Mouse (Mus musculus) embryonic facial prominence, embryonic 14.5 days (tissue): Measurements from ENCODE around the gene Ncoa1. TPM values are rescaled to one million over a fixed set of nuclear protein-coding genes. Genes with fewer than 3 reads are reported as not detected.

Experiments
- ATAC-seq: fragments of 200-750 bp; cut with Nextera tagmentation; 2 replicates; pipeline ENCODE4 v1.8.0; 2017; ENCODE audit warnings: low read depth, moderate number of reproducible peaks, moderate TSS enrichment
- DNase-seq: peaks from one replicate; pipeline ENCODE4 v3.0.0-alpha.2; 2015; ENCODE audit warnings: low spot score
- H3K27ac ChIP-seq: fragments of 300-500 bp; sonication (generic); replicated peaks from 2 replicates; pipeline ENCODE4 v1.5.1; 2014; ENCODE audit warnings: low read depth, mild to moderate bottlenecking, low read length, moderate library complexity
- H3K27me3 ChIP-seq: fragments of 300-500 bp; sonication (generic); replicated peaks from 2 replicates; pipeline ENCODE4 v1.6.1; 2014; ENCODE audit warnings: low read length; ENCODE audit not compliant: control insufficient read depth, insufficient read depth
- H3K36me3 ChIP-seq: fragments of 300-500 bp; sonication (generic); 2 replicates; pipeline ENCODE4 v1.6.1; 2014; ENCODE audit warnings: low read length, mixed read lengths; ENCODE audit not compliant: control insufficient read depth, insufficient read depth
- H3K4me1 ChIP-seq: fragments of 300-500 bp; sonication (generic); 2 replicates; pipeline ENCODE4 v1.6.1; 2014; ENCODE audit warnings: antibody characterized with exemption, low read length; ENCODE audit not compliant: control insufficient read depth, insufficient read depth
- H3K4me2 ChIP-seq: fragments of 300-500 bp; sonication (generic); 2 replicates; pipeline ENCODE4 v1.6.1; 2014; ENCODE audit warnings: low read depth, mild to moderate bottlenecking, low read length, moderate library complexity, mixed read lengths
- H3K4me3 ChIP-seq: fragments of 300-500 bp; sonication (generic); 2 replicates; pipeline ENCODE4 v1.5.1; 2014; ENCODE audit warnings: low read depth, mild to moderate bottlenecking, low read length
- H3K9ac ChIP-seq: fragments of 300-500 bp; sonication (generic); 2 replicates; pipeline ENCODE4 v1.6.1; 2014; ENCODE audit warnings: low read depth, mild to moderate bottlenecking, low read length, moderate library complexity, mixed read lengths
- H3K9me3 ChIP-seq: fragments of 300-500 bp; sonication (generic); 2 replicates; pipeline ENCODE4 v1.6.1; 2016; ENCODE audit warnings: low read length; ENCODE audit not compliant: control insufficient read depth
- WGBS: fragments of 180-500 bp; shearing (Covaris S2); extraction: QIAGEN DNeasy Blood & Tissue Kit; methylation state at CpG from one replicate; pipeline ENCODE4 v1.1.7; 2014; 5-methylcytosine and 5-hydroxymethylcytosine counted together
- polyA plus RNA-seq: library from polyadenylated mRNA; unstranded; fragments of >200 nt; fragmentation: Nextera tagmentation; extraction: Ambion mirVana; gene quantifications from 2 replicates; pipeline ENCODE4 v1.2.1, GENCODE M21; 2014

Ncoa1 gene
- polyA plus RNA-seq, 1 experiment from 2014 or later, result 21.0 TPM

GRCm38 (mm10) chr12:4230156-4230555, 246.8 kb downstream of the Ncoa1 start:
- 0 out of 2 replicates have a peak, but pooled peaks cover 8% of the 10 kb centered on the region for H3K4me1 ChIP-seq
- no peak for ATAC-seq

GRCm38 (mm10) chr12:4212908-4213307, 264.1 kb downstream of the Ncoa1 start:
- ATAC-seq (peak; percentile 60; the same call in 1 of the 2 replicates), DNase-seq (no peak)
- peaks cover 81% of the 10 kb centered on the region for H3K36me3 ChIP-seq
- no peak overlapping the region for H3K4me3 ChIP-seq
- no peak overlapping the region for H3K9ac ChIP-seq
- H3K27ac ChIP-seq, result no peak overlapping the region
- 49% methylated on average over 8 of the region's 8 CpGs for WGBS
- H3K27me3 ChIP-seq, result no peaks in the 10 kb centered on the region
- no peak overlapping the region for H3K4me2 ChIP-seq
- H3K9me3 ChIP-seq, result no peaks in the 10 kb centered on the region
- H3K4me1 ChIP-seq, result no peaks in the 10 kb centered on the region

More at GRCm38 (mm10) chr12:4230156-4230555, 246.8 kb downstream of the Ncoa1 start:
- peaks cover 49% of the 10 kb centered on the region for H3K36me3 ChIP-seq
- DNase-seq, result no peak
- no peaks in the 10 kb centered on the region for H3K27me3 ChIP-seq
- no peaks in the 10 kb centered on the region for H3K9me3 ChIP-seq
- no peak overlapping the region for H3K9ac ChIP-seq
- H3K4me3 ChIP-seq, result no peak overlapping the region
- no peak overlapping the region for H3K4me2 ChIP-seq
- no peak overlapping the region for H3K27ac ChIP-seq
- WGBS, result 94% methylated on average over 7 of the region's 7 CpGs

- Histone ChIP-seq H3K36me3 (peaks cover 87% of the 10 kb centered on the region), H3K27me3 (no peaks in the 10 kb centered on the region), H3K4me1 (no peaks in the 10 kb centered on the region), H3K9me3 (no peaks in the 10 kb centered on the region), H3K4me2 (no peak overlapping the region), H3K4me3 (no peak overlapping the region), H3K9ac (no peak overlapping the region), H3K27ac (no peak overlapping the region)
- WGBS, result 92% methylated on average over 9 of the region's 9 CpGs
- ATAC-seq, result no peak
- DNase-seq, result no peak
Measured at GRCm38 (mm10) chr12:4211174-4211573, 265.8 kb downstream of the Ncoa1 start.

- Histone ChIP-seq H3K4me3 (no peak overlapping the region), H3K27me3 (no peaks in the 10 kb centered on the region), H3K9ac (no peak overlapping the region), H3K4me1 (no peaks in the 10 kb centered on the region), H3K9me3 (no peaks in the 10 kb centered on the region), H3K4me2 (no peak overlapping the region), H3K27ac (no peak overlapping the region), H3K36me3 (peaks cover 85% of the 10 kb centered on the region)
- DNase-seq (no peak), ATAC-seq (no peak)
- 93% methylated on average over 9 of the region's 9 CpGs for WGBS
Measured at GRCm38 (mm10) chr12:4209196-4209595, 267.8 kb downstream of the Ncoa1 start.

GRCm38 (mm10) chr12:4208405-4209133, 268.4 kb downstream of the Ncoa1 start:
- WGBS, result 79% methylated on average over 9 of the region's 15 CpGs
- H3K27me3 ChIP-seq, result no peaks in the 10 kb centered on the region
- no peaks in the 10 kb centered on the region for H3K9me3 ChIP-seq
- DNase-seq (peak; percentile 61), ATAC-seq (0 out of 2 replicates have a peak, but pooled peaks have one; percentile 19)
- H3K27ac ChIP-seq, result no peak overlapping the region
- H3K4me2 ChIP-seq, result no peak overlapping the region
- H3K36me3 ChIP-seq, result peaks cover 84% of the 10 kb centered on the region
- H3K9ac ChIP-seq, result no peak overlapping the region
- no peaks in the 10 kb centered on the region for H3K4me1 ChIP-seq
- H3K4me3 ChIP-seq, result no peak overlapping the region

- Histone ChIP-seq H3K27ac (no peak overlapping the region), H3K27me3 (no peaks in the 10 kb centered on the region), H3K36me3 (peaks cover 78% of the 10 kb centered on the region), H3K4me3 (no peak overlapping the region), H3K4me2 (no peak overlapping the region), H3K9ac (no peak overlapping the region), H3K4me1 (no peaks in the 10 kb centered on the region), H3K9me3 (no peaks in the 10 kb centered on the region)
- ATAC-seq, result no peak
- WGBS, result 95% methylated on average over 11 of the region's 11 CpGs
- no peak for DNase-seq
Measured at GRCm38 (mm10) chr12:4206106-4206505, 270.9 kb downstream of the Ncoa1 start.

GRCm38 (mm10) chr12:4202206-4202605, 274.8 kb downstream of the Ncoa1 start:
- Histone ChIP-seq H3K36me3 (peaks cover 83% of the 10 kb centered on the region), H3K4me2 (no peak overlapping the region), H3K4me3 (no peak overlapping the region), H3K4me1 (no peaks in the 10 kb centered on the region), H3K9me3 (no peaks in the 10 kb centered on the region), H3K9ac (no peak overlapping the region), H3K27me3 (no peaks in the 10 kb centered on the region), H3K27ac (no peak overlapping the region)
- no peak for ATAC-seq
- 84% methylated on average over 4 of the region's 4 CpGs for WGBS
- DNase-seq, result no peak

- H3K4me1 ChIP-seq, result no peaks in the 10 kb centered on the region
- no peak overlapping the region for H3K4me2 ChIP-seq
- peaks cover 84% of the 10 kb centered on the region for H3K36me3 ChIP-seq
- H3K4me3 ChIP-seq, result no peak overlapping the region
- H3K9me3 ChIP-seq, result no peaks in the 10 kb centered on the region
- peak; percentile 29 for DNase-seq
- peak; percentile 54; the same call in 1 of the 2 replicates for ATAC-seq
- H3K27ac ChIP-seq, result no peak overlapping the region
- H3K27me3 ChIP-seq, result no peaks in the 10 kb centered on the region
- no peak overlapping the region for H3K9ac ChIP-seq
- WGBS, result 82% methylated on average over 13 of the region's 13 CpGs
Measured at GRCm38 (mm10) chr12:4201454-4202200, 275.4 kb downstream of the Ncoa1 start.
